Mouse (Mus musculus) heart, embryonic 13.5 days (tissue): ENCODE data around the gene Tagln2. TPM values are rescaled to one million over a fixed set of nuclear protein-coding genes. Genes with fewer than 3 reads are reported as not detected.

Experiments used
- ATAC-seq: fragments of 200-750 bp; cut with Nextera tagmentation; 2 replicates; pipeline ENCODE4 v1.8.0; 2017; ENCODE audit warnings: moderate TSS enrichment; ENCODE audit not compliant: insufficient number of reproducible peaks, low FRiP score, low TSS enrichment; ENCODE audit errors: extremely low read depth
- H3K27ac ChIP-seq: fragments of 300-500 bp; sonication (generic); replicated peaks from 2 replicates; pipeline ENCODE4 v1.5.1; 2015; ENCODE audit warnings: moderate library complexity, mild to moderate bottlenecking, inconsistent platforms
- H3K27me3 ChIP-seq: fragments of 300-500 bp; sonication (generic); replicated peaks from 2 replicates; pipeline ENCODE4 v1.6.1; 2015; ENCODE audit warnings: mild to moderate bottlenecking, inconsistent platforms
- H3K36me3 ChIP-seq: fragments of 300-500 bp; sonication (generic); 2 replicates; pipeline ENCODE4 v1.6.1; 2015; ENCODE audit warnings: mild to moderate bottlenecking, inconsistent platforms
- H3K4me1 ChIP-seq: fragments of 300-500 bp; sonication (generic); 2 replicates; pipeline ENCODE4 v1.6.1; 2015; ENCODE audit warnings: inconsistent platforms
- H3K4me2 ChIP-seq: fragments of 300-500 bp; sonication (generic); 2 replicates; pipeline ENCODE4 v1.6.1; 2015; ENCODE audit warnings: inconsistent platforms, mild to moderate bottlenecking, moderate library complexity
- H3K4me3 ChIP-seq: fragments of 300-500 bp; sonication (generic); 2 replicates; pipeline ENCODE4 v1.5.1; 2015; ENCODE audit warnings: moderate library complexity, mild to moderate bottlenecking, inconsistent platforms
- H3K9ac ChIP-seq: fragments of 300-500 bp; sonication (generic); 2 replicates; pipeline ENCODE4 v1.6.1; 2015; ENCODE audit warnings: inconsistent platforms, mild to moderate bottlenecking, moderate library complexity
- H3K9me3 ChIP-seq: fragments of 300-500 bp; sonication (generic); 2 replicates; pipeline ENCODE4 v1.6.1; 2016; ENCODE audit warnings: inconsistent platforms
- WGBS: fragments of 180-500 bp; shearing (Covaris S2); methylation state at CpG from one replicate; pipeline ENCODE4 v1.1.7; 2015; ENCODE audit warnings: mixed read lengths; 5-methylcytosine and 5-hydroxymethylcytosine counted together
- polyA plus RNA-seq: library from polyadenylated mRNA; unstranded; fragments of >200 nt; fragmentation: Nextera tagmentation; extraction: Ambion mirVana; gene quantifications from 2 replicates; pipeline ENCODE4 v1.2.1, GENCODE M21; 2015

The Tagln2 gene
- polyA plus RNA-seq, 1 experiment from 2014 or later: 312 TPM

DNA sequence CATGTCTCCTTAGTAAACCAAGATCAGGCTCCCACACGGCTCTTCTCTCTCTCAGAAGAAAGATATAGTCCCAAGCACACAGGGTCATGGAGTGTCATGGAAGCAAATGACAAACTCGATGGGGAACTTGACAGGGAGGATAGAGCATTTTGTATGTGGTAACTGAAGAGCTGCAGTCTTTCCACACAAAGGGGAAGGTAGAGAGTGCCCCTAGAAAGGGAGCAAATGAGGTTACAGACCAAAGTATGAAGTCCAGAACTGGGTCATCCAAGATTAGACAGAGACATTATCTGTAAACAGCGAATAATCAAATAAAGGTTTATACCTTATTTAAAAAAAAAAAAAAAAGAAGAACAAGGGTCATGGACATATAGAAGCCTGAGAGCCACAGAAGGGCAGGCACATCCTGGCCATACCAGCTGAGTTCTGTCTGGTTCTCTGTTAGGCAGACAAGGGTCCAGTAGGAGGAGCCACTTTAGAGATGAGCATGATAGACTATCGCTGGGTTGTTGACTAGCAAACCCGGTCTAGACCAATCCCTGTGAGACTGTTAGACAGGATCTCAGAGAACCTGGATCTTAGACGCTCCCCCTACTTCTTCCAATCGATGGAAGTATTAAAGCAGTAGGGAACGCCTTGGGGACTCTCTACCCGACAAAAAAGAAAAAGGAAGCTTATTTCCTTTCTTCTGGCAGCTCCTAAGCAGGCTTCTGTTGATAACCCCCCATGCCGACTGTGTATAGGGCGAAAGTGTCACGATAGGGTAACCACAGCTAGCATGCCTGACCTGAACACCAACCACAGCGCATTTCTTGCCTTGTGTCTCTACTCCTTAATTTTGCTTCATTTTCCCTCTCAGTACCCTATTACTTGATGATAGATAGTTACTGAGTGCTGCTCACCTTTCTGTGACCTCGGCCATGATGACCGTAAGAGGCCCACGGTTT, 36.2 kb upstream of the Tagln2 start:
- no peak overlapping the region for H3K27ac ChIP-seq
- ATAC-seq: no peak
- no peaks in the 10 kb centered on the region for H3K36me3 ChIP-seq
- H3K9me3 ChIP-seq: no peaks in the 10 kb centered on the region
- no peak overlapping the region for H3K4me2 ChIP-seq
- H3K4me1 ChIP-seq: peaks cover 22% of the 10 kb centered on the region
- H3K9ac ChIP-seq: no peak overlapping the region
- no peaks in the 10 kb centered on the region for H3K27me3 ChIP-seq
- H3K4me3 ChIP-seq: no peak overlapping the region
- WGBS: 67% methylated on average over 16 of the region's 16 CpGs

DNA sequence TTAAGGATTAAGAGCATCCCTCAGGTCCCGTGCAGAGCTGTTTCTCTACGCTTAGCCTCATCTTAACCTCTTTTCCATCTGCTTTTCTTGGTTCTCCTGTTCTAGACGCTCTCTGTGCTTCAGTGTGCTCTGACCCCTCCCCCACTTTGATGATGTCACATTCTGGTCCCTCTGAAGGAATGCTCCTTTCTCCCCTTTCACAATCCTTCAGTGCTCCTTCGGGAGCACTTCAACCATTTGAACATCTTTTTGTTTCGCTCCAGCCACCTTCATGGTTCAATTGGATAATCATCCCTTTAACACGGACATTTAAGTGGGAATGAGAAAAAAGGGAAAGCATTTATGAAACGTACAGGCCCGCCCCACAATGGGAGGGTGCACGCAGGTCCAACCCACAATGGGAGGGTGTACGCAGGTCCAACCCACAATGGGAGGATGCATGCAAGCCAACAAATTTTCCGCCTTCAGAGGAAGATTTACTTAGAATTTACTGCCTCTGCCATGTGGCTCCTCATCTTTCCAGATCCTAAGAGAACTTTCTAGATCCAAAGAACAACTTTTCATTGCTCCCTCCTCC, 31.5 kb upstream of the Tagln2 start:
- Histone ChIP-seq H3K27me3 (no peaks in the 10 kb centered on the region), H3K4me3 (no peak overlapping the region), H3K9me3 (no peaks in the 10 kb centered on the region), H3K4me2 (no peak overlapping the region), H3K36me3 (no peaks in the 10 kb centered on the region), H3K9ac (no peak overlapping the region), H3K27ac (no peak overlapping the region), H3K4me1 (peaks cover 16% of the 10 kb centered on the region)
- no peak for ATAC-seq
- WGBS: 80% methylated on average over 11 of the region's 11 CpGs

DNA sequence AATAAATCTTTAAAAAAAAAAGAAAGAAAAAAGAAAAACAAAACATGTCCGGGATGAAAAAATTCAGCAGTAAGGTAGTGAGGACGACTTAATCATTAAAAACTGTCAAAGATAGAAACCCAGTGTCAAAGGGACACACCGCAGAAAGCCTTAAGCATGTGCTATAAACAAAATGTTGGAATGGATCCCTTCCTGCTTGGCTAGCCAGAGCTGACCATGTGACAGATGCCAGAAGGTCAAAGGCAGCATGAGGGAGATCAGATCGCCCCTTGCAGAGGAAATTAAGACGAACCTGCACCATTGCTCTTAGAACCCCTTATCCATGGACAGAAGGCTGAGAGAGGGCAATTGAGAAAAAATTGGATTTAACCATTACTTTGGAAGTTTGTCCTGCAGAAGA, 30.5 kb upstream of the Tagln2 start:
- Histone ChIP-seq H3K4me1 (peaks cover 8% of the 10 kb centered on the region), H3K4me3 (no peak overlapping the region), H3K27ac (no peak overlapping the region), H3K9me3 (no peaks in the 10 kb centered on the region), H3K9ac (no peak overlapping the region), H3K4me2 (no peak overlapping the region), H3K27me3 (no peaks in the 10 kb centered on the region), H3K36me3 (no peaks in the 10 kb centered on the region)
- WGBS: 54% methylated on average over 5 of the region's 5 CpGs
- ATAC-seq: no peak

DNA sequence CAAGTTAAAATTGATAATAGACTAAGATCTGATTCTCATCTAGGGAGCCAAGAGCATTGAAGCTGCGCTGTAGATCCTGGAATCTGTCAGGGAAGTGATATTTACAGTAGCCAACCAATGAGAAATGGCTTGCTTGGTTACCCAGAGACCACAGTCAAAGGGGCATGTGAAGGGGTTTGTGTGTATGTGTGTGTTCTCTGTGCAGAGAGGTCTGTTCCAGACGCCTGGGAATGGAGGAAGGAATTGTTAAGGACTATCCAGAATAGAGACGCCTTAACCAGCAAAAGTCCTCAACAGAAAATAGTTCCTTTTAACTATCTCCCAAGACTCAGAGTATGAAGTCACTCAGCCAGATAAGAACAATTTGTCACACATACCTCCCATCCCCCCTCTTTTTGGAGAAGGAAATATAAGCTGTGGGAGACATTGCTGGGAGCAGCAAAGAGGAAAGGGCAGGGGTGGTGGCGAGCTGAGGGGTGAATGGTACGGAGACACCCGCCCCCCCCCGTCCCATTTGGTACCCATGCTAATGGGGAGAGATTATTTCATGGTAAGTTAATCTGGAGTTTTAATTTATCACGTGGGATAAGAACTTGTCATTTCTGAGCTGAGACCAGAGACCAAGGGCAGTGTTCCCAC, 29.9 kb upstream of the Tagln2 start:
- peaks cover 11% of the 10 kb centered on the region for H3K4me1 ChIP-seq
- no peak overlapping the region for H3K27ac ChIP-seq
- H3K9ac ChIP-seq: no peak overlapping the region
- H3K4me2 ChIP-seq: no peak overlapping the region
- H3K4me3 ChIP-seq: no peak overlapping the region
- ATAC-seq: no peak
- H3K36me3 ChIP-seq: no peaks in the 10 kb centered on the region
- H3K27me3 ChIP-seq: no peaks in the 10 kb centered on the region
- 38% methylated on average over 8 of the region's 8 CpGs for WGBS
- no peaks in the 10 kb centered on the region for H3K9me3 ChIP-seq

DNA sequence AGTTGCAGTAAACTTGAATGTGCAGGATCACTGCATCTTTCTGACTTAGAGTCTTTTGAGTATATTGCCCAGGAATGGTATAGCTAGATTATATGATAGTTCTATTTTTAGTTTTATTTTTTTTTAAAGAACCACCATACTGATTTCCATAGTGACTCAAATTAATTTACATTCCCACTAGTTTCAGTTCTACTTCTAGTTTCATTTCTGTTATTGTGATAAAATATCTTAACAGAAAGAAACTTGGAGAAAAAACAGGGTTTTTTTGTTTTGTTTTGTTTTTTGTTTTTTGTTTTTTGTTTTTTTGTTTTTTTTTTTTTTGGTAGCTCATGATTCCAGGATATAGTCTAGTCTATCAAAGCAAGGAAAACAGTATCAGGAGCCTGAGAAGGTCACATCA, 26.9 kb upstream of the Tagln2 start:
- Histone ChIP-seq H3K27ac (no peak overlapping the region), H3K9ac (no peak overlapping the region), H3K4me3 (no peak overlapping the region), H3K36me3 (no peaks in the 10 kb centered on the region), H3K4me2 (no peak overlapping the region), H3K9me3 (no peaks in the 10 kb centered on the region), H3K4me1 (peaks cover 18% of the 10 kb centered on the region), H3K27me3 (no peaks in the 10 kb centered on the region)
- ATAC-seq: no peak

DNA sequence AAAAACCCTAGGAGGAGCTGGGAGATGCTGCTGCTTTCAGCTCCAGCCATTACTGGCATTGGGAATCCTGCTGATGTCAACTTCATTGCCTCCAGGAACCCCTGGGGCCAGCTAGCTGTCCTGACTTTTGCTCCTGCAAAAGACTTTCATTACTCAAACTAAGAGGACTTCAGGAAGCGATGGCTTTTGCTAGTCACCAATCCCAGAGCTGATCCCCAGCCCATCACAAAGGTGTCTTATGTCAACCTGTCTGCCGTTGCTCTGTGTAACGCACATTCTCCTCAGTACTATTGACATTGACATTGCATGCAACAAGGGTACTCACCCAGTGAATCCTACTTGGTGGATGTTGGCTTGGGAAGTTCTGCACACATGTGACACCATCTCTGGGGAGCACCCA, 25.7 kb upstream of the Tagln2 start:
- no peak for ATAC-seq
- no peaks in the 10 kb centered on the region for H3K9me3 ChIP-seq
- no peak overlapping the region for H3K4me2 ChIP-seq
- peaks cover 3% of the 10 kb centered on the region; the same call in 1 of the 2 replicates for H3K27me3 ChIP-seq
- no peak overlapping the region for H3K4me3 ChIP-seq
- no peak overlapping the region for H3K9ac ChIP-seq
- H3K4me1 ChIP-seq: peaks cover 18% of the 10 kb centered on the region
- no peaks in the 10 kb centered on the region for H3K36me3 ChIP-seq
- no peak overlapping the region for H3K27ac ChIP-seq
- 82% methylated on average over 3 of the region's 3 CpGs for WGBS

DNA sequence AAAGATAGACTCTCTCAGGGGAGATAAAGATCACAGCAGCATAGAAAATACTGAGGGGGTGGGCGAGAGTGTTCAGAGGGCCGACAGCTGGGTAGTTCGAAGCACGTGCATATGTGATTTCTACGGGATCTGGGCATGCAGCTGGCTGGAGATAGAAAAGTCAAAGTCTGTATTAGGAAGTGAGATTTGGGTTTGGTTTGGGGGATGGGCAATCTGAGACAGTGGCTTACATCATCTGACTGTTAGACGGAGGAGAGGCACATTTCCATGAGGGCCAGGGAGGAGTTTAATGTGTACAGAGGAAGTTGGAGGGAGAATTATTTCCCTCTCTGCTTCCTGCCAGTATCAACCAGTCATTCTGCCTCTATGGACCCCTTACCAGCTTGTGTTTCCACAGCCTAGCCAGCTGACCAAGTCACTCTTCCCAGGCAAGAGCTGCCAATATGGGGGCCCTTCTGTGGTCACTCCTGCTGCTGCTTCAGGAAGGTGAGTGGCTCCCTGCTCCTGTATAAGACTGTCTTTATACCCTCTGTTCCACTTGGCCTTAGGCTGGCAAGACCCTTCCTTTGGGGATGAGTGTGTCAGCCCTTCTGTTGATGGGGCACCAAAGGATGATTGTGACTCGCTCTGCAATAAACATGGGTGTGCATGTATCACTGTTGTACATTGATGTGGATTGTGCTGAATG, 24.6 kb upstream of the Tagln2 start, which contains the start of gene Slamf9:
TSS of gene Slamf9 (plus strand) at position 305 of the 688 bp plus-strand sequence.
- H3K4me1 ChIP-seq: peaks cover 11% of the 10 kb centered on the region
- no peak for ATAC-seq
- H3K9ac ChIP-seq: no peak within 1 kb of the TSS
- H3K4me2 ChIP-seq: no peak within 1 kb of the TSS
- 53% methylated on average over 7 of the region's 7 CpGs for WGBS
- H3K27ac ChIP-seq: no peak within 1 kb of the TSS
- no peaks in the 10 kb centered on the region for H3K36me3 ChIP-seq
- no peaks in the 10 kb centered on the region for H3K9me3 ChIP-seq
- H3K4me3 ChIP-seq: no peak within 1 kb of the TSS
- peaks cover 9% of the 10 kb centered on the region; the same call in 1 of the 2 replicates for H3K27me3 ChIP-seq

DNA sequence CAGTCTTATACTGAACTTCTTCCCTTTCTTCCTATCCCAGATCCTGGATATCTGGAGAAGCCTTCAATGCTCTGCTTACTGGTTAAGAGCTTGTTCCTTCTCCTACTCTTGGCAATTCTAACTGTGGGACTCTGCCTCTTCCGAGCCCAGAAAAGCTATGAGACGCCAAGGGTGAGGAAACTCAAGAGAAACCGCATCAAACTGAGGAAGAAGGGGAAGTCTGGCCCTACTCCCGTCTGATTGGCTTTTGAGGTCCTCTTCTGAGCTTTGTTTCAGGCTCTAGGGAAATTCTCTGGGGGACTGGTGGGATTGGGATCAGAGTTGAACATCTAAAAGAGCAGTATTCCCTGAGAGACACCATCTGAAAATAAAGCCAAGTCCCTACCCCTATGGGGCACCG, 21.8 kb upstream of the Tagln2 start:
- no peak overlapping the region for H3K9ac ChIP-seq
- H3K36me3 ChIP-seq: no peaks in the 10 kb centered on the region
- no peak overlapping the region for H3K4me3 ChIP-seq
- H3K9me3 ChIP-seq: no peaks in the 10 kb centered on the region
- H3K4me2 ChIP-seq: no peak overlapping the region
- H3K27me3 ChIP-seq: peaks cover 20% of the 10 kb centered on the region
- 76% methylated on average over 5 of the region's 5 CpGs for WGBS
- ATAC-seq: no peak
- peaks cover 26% of the 10 kb centered on the region for H3K4me1 ChIP-seq
- H3K27ac ChIP-seq: no peak overlapping the region

DNA sequence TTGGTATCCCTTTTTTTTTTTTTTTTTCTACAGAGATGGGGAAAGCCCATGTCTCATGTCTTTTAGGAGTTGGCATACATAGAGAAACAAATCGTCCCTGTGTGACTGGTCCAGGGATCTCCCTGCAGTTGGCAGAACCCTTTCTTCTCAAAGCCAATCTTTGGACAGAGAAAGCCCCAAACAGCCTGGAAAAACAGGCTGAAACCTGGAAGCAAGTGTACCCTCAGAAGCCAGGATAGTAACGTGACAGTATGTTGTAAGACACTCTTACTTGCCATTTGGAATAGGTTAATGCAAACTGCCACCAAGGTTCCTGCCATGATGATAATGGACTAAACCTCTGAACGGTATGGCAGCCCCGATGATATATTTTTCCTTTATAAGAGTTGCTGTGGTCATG, 19.5 kb upstream of the Tagln2 start:
- H3K27ac ChIP-seq: no peak overlapping the region
- WGBS: 87% methylated on average over 4 of the region's 4 CpGs
- no peak for ATAC-seq
- no peak overlapping the region for H3K9ac ChIP-seq
- H3K4me2 ChIP-seq: no peak overlapping the region
- peaks cover 24% of the 10 kb centered on the region for H3K4me1 ChIP-seq
- H3K36me3 ChIP-seq: no peaks in the 10 kb centered on the region
- no peaks in the 10 kb centered on the region for H3K9me3 ChIP-seq
- peaks cover 27% of the 10 kb centered on the region for H3K27me3 ChIP-seq
- H3K4me3 ChIP-seq: no peak overlapping the region

DNA sequence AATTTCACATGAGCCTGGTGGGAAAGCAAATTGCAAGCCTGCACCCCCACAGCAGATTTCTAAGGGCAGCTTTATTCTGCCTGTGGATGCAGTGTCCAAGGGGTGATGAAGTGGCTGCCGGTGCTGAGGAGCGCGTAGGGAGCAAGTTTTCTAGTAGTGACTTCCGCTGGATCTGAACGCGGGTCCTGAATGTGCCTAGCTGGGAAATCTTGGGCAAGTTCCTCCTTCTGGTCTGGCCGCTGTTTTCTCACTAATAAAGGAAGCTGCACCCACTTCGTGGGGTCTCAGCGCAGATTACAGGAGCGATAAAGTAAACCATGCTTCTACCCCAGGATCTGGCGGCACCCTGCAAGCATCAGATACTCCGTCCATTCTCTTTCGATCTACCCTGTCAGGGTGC, 18.7 kb upstream of the Tagln2 start:
- peak overlapping the region; percentile 64 for H3K4me3 ChIP-seq
- ATAC-seq: no peak
- H3K4me1 ChIP-seq: peaks cover 23% of the 10 kb centered on the region
- H3K27ac ChIP-seq: no peak overlapping the region
- H3K9me3 ChIP-seq: no peaks in the 10 kb centered on the region
- peaks cover 27% of the 10 kb centered on the region for H3K27me3 ChIP-seq
- peak overlapping the region; percentile 92 for H3K4me2 ChIP-seq
- peak overlapping the region; percentile 78 for H3K9ac ChIP-seq
- H3K36me3 ChIP-seq: no peaks in the 10 kb centered on the region
- WGBS: 16% methylated on average over 13 of the region's 13 CpGs
